Mouse (Mus musculus): Measurements from ENCODE around the gene Mrps35. TPM values are rescaled to one million over a fixed set of nuclear protein-coding genes. Genes with fewer than 3 reads are reported as not detected.

The Mrps35 gene
- polyA plus RNA-seq, 1 experiment from 2014 or later = 182 TPM

- no peaks in the 10 kb centered on the region for H3K9me3 ChIP-seq (ENCODE audit: control insufficient read depth, low read length)
- WGBS = 94% methylated on average over 1 of the region's 1 CpGs
- H3K27me3 ChIP-seq (replicated peaks; ENCODE audit: control insufficient read depth, insufficient read depth, low read length) = no peaks in the 10 kb centered on the region
- no peak overlapping the region for H3K27ac ChIP-seq (ENCODE audit: low read length)
- H3K4me1 ChIP-seq (ENCODE audit: control insufficient read depth, insufficient read depth, low read length) = no peaks in the 10 kb centered on the region
- H3K4me3 ChIP-seq (ENCODE audit: low read length) = no peak overlapping the region
- H3K9ac ChIP-seq (ENCODE audit: low read depth, low read length) = no peak overlapping the region
- no peak for ATAC-seq
- peaks cover 15% of the 10 kb centered on the region for H3K36me3 ChIP-seq (ENCODE audit: control insufficient read depth, insufficient read depth, low read length)
- H3K4me2 ChIP-seq (ENCODE audit: low read depth, low read length) = no peak overlapping the region
Measured at GRCm38 (mm10) chr6:147105529-147105928, 63.0 kb downstream of the Mrps35 start.

DNA sequence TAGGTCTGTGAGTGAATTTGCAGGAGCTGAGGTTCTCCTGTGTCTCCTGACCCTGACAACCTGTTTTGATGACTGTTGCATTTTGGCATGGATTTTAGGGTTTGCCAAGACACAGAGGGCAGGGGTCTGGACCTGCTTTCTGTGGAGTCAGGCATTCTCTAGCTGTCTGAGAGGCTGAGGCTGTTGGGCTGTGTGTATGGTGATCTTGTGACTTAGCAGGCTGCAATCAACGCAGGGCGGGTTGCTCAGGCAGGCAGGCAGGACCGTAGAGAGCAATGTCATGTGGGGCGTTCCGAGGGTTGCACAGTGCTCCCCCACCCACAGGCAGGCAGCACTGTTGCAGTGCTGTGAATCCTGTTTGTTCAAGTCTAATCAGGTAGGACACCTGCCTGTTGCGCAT, 64.2 kb downstream of the Mrps35 start:
- 85% methylated on average over 6 of the region's 6 CpGs for WGBS
- Histone ChIP-seq H3K27ac (ENCODE audit: low read length) (no peak overlapping the region), H3K27me3 (replicated peaks; ENCODE audit: control insufficient read depth, insufficient read depth, low read length) (no peaks in the 10 kb centered on the region), H3K4me3 (ENCODE audit: low read length) (no peak overlapping the region), H3K4me2 (ENCODE audit: low read depth, low read length) (no peak overlapping the region), H3K9ac (ENCODE audit: low read depth, low read length) (no peak overlapping the region), H3K36me3 (ENCODE audit: control insufficient read depth, insufficient read depth, low read length) (peaks cover 15% of the 10 kb centered on the region), H3K9me3 (ENCODE audit: control insufficient read depth, low read length) (no peaks in the 10 kb centered on the region), H3K4me1 (ENCODE audit: control insufficient read depth, insufficient read depth, low read length) (no peaks in the 10 kb centered on the region)
- peak; percentile 64; the same call in 1 of the 2 replicates for ATAC-seq

- no peak overlapping the region for H3K27ac ChIP-seq (ENCODE audit: low read length)
- H3K27me3 ChIP-seq (replicated peaks; ENCODE audit: control insufficient read depth, insufficient read depth, low read length) = no peaks in the 10 kb centered on the region
- ATAC-seq = no peak
- H3K9ac ChIP-seq (ENCODE audit: low read depth, low read length) = no peak overlapping the region
- peaks cover 13% of the 10 kb centered on the region for H3K36me3 ChIP-seq (ENCODE audit: control insufficient read depth, insufficient read depth, low read length)
- no peak overlapping the region for H3K4me3 ChIP-seq (ENCODE audit: low read length)
- no peaks in the 10 kb centered on the region for H3K4me1 ChIP-seq (ENCODE audit: control insufficient read depth, insufficient read depth, low read length)
- 89% methylated on average over 7 of the region's 7 CpGs for WGBS
- no peak overlapping the region for H3K4me2 ChIP-seq (ENCODE audit: low read depth, low read length)
- H3K9me3 ChIP-seq (ENCODE audit: control insufficient read depth, low read length) = no peaks in the 10 kb centered on the region
Measured at GRCm38 (mm10) chr6:147109283-147109682, 66.7 kb downstream of the Mrps35 start.

DNA sequence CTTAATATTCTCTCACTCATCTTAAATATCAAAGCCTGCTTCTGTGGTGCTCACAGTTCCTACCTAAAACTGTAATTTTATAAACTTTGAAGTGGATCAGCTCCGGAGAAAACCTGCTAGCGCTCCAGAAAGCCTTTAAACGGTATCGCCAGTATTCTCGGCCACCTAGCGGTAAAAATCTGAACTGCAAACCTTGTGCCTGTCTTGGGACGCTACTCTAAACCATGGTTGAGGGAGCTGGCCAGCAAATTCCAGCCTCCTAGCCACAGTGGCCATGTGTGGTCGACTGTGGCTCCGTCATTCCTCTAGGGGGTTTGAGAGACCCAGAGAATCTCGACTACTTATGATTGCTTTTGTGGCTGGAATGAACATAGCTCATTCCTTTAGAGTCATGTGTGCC, 74.0 kb downstream of the Mrps35 start:
- Histone ChIP-seq H3K9ac (ENCODE audit: low read depth, low read length) (no peak overlapping the region), H3K4me1 (ENCODE audit: control insufficient read depth, insufficient read depth, low read length) (no peaks in the 10 kb centered on the region), H3K9me3 (ENCODE audit: control insufficient read depth, low read length) (no peaks in the 10 kb centered on the region), H3K27ac (ENCODE audit: low read length) (no peak overlapping the region), H3K36me3 (ENCODE audit: control insufficient read depth, insufficient read depth, low read length) (no peaks in the 10 kb centered on the region), H3K4me2 (ENCODE audit: low read depth, low read length) (no peak overlapping the region), H3K27me3 (replicated peaks; ENCODE audit: control insufficient read depth, insufficient read depth, low read length) (no peaks in the 10 kb centered on the region), H3K4me3 (ENCODE audit: low read length) (no peak overlapping the region)
- 9% methylated on average over 10 of the region's 10 CpGs for WGBS
- no peak for ATAC-seq

GRCm38 (mm10) chr6:147117764-147118163, 75.2 kb downstream of the Mrps35 start:
- no peaks in the 10 kb centered on the region for H3K9me3 ChIP-seq (ENCODE audit: control insufficient read depth, low read length)
- no peaks in the 10 kb centered on the region for H3K4me1 ChIP-seq (ENCODE audit: control insufficient read depth, insufficient read depth, low read length)
- no peak overlapping the region for H3K4me3 ChIP-seq (ENCODE audit: low read length)
- WGBS = 89% methylated on average over 7 of the region's 7 CpGs
- H3K27ac ChIP-seq (ENCODE audit: low read length) = no peak overlapping the region
- H3K4me2 ChIP-seq (ENCODE audit: low read depth, low read length) = no peak overlapping the region
- no peaks in the 10 kb centered on the region for H3K27me3 ChIP-seq (replicated peaks; ENCODE audit: control insufficient read depth, insufficient read depth, low read length)
- ATAC-seq = no peak
- no peak overlapping the region for H3K9ac ChIP-seq (ENCODE audit: low read depth, low read length)
- H3K36me3 ChIP-seq (ENCODE audit: control insufficient read depth, insufficient read depth, low read length) = no peaks in the 10 kb centered on the region

DNA sequence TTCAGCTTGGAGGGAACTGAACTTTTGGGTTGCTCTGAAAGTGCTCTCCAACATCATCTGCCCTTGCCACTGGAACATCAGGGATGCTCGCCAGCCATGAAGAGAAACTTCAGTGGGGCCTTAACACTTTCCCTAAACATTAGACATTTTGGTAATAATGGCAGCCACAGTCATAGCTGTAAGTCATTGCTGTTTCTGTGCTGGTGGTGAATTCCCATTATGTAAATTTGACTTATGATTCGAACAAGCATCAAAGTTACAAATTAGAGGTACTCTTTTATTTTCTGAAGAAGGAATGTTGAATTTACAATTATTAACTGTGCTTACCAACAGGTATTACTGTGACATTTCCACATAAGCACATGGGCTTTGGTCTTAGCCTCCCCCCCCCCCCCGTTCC, 75.6 kb downstream of the Mrps35 start:
- Histone ChIP-seq H3K9ac (ENCODE audit: low read depth, low read length) (no peak overlapping the region), H3K27me3 (replicated peaks; ENCODE audit: control insufficient read depth, insufficient read depth, low read length) (no peaks in the 10 kb centered on the region), H3K4me1 (ENCODE audit: control insufficient read depth, insufficient read depth, low read length) (no peaks in the 10 kb centered on the region), H3K36me3 (ENCODE audit: control insufficient read depth, insufficient read depth, low read length) (no peaks in the 10 kb centered on the region), H3K9me3 (ENCODE audit: control insufficient read depth, low read length) (no peaks in the 10 kb centered on the region), H3K4me2 (ENCODE audit: low read depth, low read length) (no peak overlapping the region), H3K27ac (ENCODE audit: low read length) (no peak overlapping the region), H3K4me3 (ENCODE audit: low read length) (no peak overlapping the region)
- no peak for ATAC-seq
- 78% methylated on average over 3 of the region's 3 CpGs for WGBS

DNA sequence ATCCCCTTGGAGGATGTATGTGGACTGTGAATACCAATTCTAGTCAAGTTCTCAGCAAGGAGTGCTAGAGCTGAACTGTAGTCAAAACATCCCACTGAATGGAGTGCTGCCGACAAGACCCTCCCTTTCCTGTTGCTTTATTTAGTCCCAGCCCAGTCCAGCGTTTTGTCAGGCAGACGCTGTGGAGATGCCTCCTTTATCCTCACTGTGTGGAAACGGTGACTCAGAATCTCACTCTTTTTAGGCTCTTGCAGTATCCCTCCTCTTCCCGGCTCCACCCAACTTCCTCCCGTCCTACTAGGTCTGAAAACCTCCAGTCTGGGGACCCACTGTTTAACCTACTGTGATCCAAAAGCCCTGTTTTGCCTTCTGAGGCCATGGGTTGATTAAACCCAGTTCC, 78.8 kb downstream of the Mrps35 start:
- ATAC-seq = no peak
- Histone ChIP-seq H3K36me3 (ENCODE audit: control insufficient read depth, insufficient read depth, low read length) (no peaks in the 10 kb centered on the region), H3K9ac (ENCODE audit: low read depth, low read length) (no peak overlapping the region), H3K4me3 (ENCODE audit: low read length) (no peak overlapping the region), H3K27me3 (replicated peaks; ENCODE audit: control insufficient read depth, insufficient read depth, low read length) (no peaks in the 10 kb centered on the region), H3K27ac (ENCODE audit: low read length) (no peak overlapping the region), H3K9me3 (ENCODE audit: control insufficient read depth, low read length) (no peaks in the 10 kb centered on the region), H3K4me2 (ENCODE audit: low read depth, low read length) (no peak overlapping the region), H3K4me1 (ENCODE audit: control insufficient read depth, insufficient read depth, low read length) (no peaks in the 10 kb centered on the region)
- WGBS = 57% methylated on average over 6 of the region's 6 CpGs

Other genes with a start within 250 kb of the Mrps35 start
- 2.3 and 2.6 TPM in 2 replicates for gene Arntl2, start 246.7 kb upstream of the Mrps35 start, polyA plus RNA-seq (2015; fragmentation: Nextera tagmentation; extraction: Ambion mirVana)
- gene Smco2, start 192.7 kb upstream of the Mrps35 start, polyA plus RNA-seq (2015; fragmentation: Nextera tagmentation; extraction: Ambion mirVana) = not detected in 2 replicates
- gene Ppfibp1, start 154.3 kb upstream of the Mrps35 start, polyA plus RNA-seq (2015; fragmentation: Nextera tagmentation; extraction: Ambion mirVana) = 31.8 and 33.3 TPM in 2 replicates
- gene 1700034J05Rik, start 88.3 kb upstream of the Mrps35 start, polyA plus RNA-seq (2015; fragmentation: Nextera tagmentation; extraction: Ambion mirVana) = 0.10 and 0.11 TPM in 2 replicates
- 9.7 and 11.0 TPM in 2 replicates for gene Rep15, start 10.2 kb upstream of the Mrps35 start, polyA plus RNA-seq (2015; fragmentation: Nextera tagmentation; extraction: Ambion mirVana)
- gene Mansc4, start 44.3 kb downstream of the Mrps35 start, polyA plus RNA-seq (2015; fragmentation: Nextera tagmentation; extraction: Ambion mirVana) = 1.5 and 2.3 TPM in 2 replicates
- gene Klhl42, start 48.6 kb downstream of the Mrps35 start, polyA plus RNA-seq (2015; fragmentation: Nextera tagmentation; extraction: Ambion mirVana) = 4.6 and 5.2 TPM in 2 replicates
- gene Pthlh, start 221.4 kb downstream of the Mrps35 start, polyA plus RNA-seq (2015; fragmentation: Nextera tagmentation; extraction: Ambion mirVana) = 0.76 and 0.86 TPM in 2 replicates